25 mouse cellular contexts compared by ENCODE assay signal in genomic region chr6:125252711-125253110, GRCm38 (mm10). TPM values are rescaled to one million over a fixed set of nuclear protein-coding genes. Genes with fewer than 3 reads are reported as not detected.
DNase-seq lines count a peak whose midpoint lies in the region; ATAC-seq lines count a peak whose summit lies in the region.
"Had no signal": no experiment of that assay in that cellular context is flagged by ENCODE, and none has a peak within 500 bp of the region (broad histone marks: within the 10 kb centered on the region; RNA-seq: fewer than 3 reads in every experiment).

No protein-coding gene starts in this region.

- peaks cover 10% of the 10 kb centered on the region for H3K36me3 ChIP-seq in megakaryocyte, embryonic 14.5 days (replicated peaks; ENCODE audit: low read length)
- 0 out of 2 replicates have a peak, but pooled peaks cover 3% of the 10 kb centered on the region for H3K36me3 ChIP-seq in macrophage (ENCODE audit: inconsistent target)
- H3K36me3 ChIP-seq: embryonic facial prominence, embryonic 10.5 days; embryonic facial prominence, embryonic 12.5 days; forebrain, embryonic 15.5 days had no signal

- no peak for ATAC-seq in megakaryocyte, adult 5-6 weeks (ENCODE audit: poor library complexity, severe bottlenecking)
- ATAC-seq: forebrain, embryonic 13.5 days; forebrain, embryonic 15.5 days; forebrain, postnatal 0 days had no signal

- H3K9me3 ChIP-seq in megakaryocyte, embryonic 14.5 days: peaks cover 22% of the 10 kb centered on the region
- H3K9me3 ChIP-seq: embryonic facial prominence, embryonic 10.5 days; forebrain, embryonic 13.5 days; forebrain, embryonic 15.5 days had no signal

- H3K4me1 ChIP-seq in megakaryocyte, embryonic 14.5 days: peaks cover 36% of the 10 kb centered on the region
- H3K4me1 ChIP-seq in brown adipose tissue, adult 24 weeks (ENCODE audit: control insufficient read depth, insufficient read depth, insufficient read length, low read length): no peaks in the 10 kb centered on the region
- H3K4me1 ChIP-seq: forebrain, embryonic 15.5 days had no signal

- 88% methylated on average over 8 of the region's 8 CpGs for WGBS in macrophage (ENCODE audit: missing documents)

- DNase-seq in NIH3T3 (ENCODE audit: low read depth): peak; percentile 68
- no peak for DNase-seq in c-Kit-positive CD71-positive TER-119-positive erythroid progenitor cells, embryonic 14.5 days (ENCODE audit: low spot score)
- no peak for DNase-seq in thymus, adult 18-20 months
- DNase-seq in kidney, postnatal 25 days: no peak
- DNase-seq: adrenal gland, adult 2 months; adrenal gland, postnatal 10 days; adrenal gland, postnatal 25 days; cerebellum, adult 11-12 months; cerebellum, adult 2 months; cerebellum, adult 9-10 months; cerebellum, postnatal 10 days; cerebellum, postnatal 25 days; forebrain, postnatal 0 days had no signal

- 0 out of 2 replicates have a peak overlapping the region, but pooled peaks have one; percentile 34 for H3K27ac ChIP-seq in brown adipose tissue, adult 24 weeks (replicated peaks; ENCODE audit: low read depth, low read length)
- peak overlapping the region; percentile 93 for H3K27ac ChIP-seq in macrophage
- H3K27ac ChIP-seq: embryonic facial prominence, embryonic 10.5 days; embryonic facial prominence, embryonic 12.5 days; forebrain, embryonic 13.5 days; forebrain, embryonic 15.5 days had no signal

- no peaks in the 10 kb centered on the region for H3K27me3 ChIP-seq in megakaryocyte, embryonic 14.5 days (replicated peaks)
- H3K27me3 ChIP-seq: embryonic facial prominence, embryonic 12.5 days; forebrain, embryonic 13.5 days; forebrain, embryonic 15.5 days had no signal

- peak overlapping the region; percentile 42 for H3K4me3 ChIP-seq in megakaryocyte, embryonic 14.5 days (replicated peaks)
- H3K4me3 ChIP-seq in brown adipose tissue, adult 24 weeks (ENCODE audit: insufficient read depth, low read depth, low read length): 0 out of 2 replicates have a peak overlapping the region, but pooled peaks have one; percentile 2
- H3K4me3 ChIP-seq in macrophage (ENCODE audit: inconsistent target): peak overlapping the region; percentile 49
- H3K4me3 ChIP-seq: embryonic facial prominence, embryonic 10.5 days; embryonic facial prominence, embryonic 12.5 days; forebrain, embryonic 13.5 days; forebrain, embryonic 15.5 days had no signal

- H3K79me2 ChIP-seq in macrophage (ENCODE audit: inconsistent target): peaks cover 10% of the 10 kb centered on the region

RNA-seq across cellular contexts. Expression of gene Cd27, which starts 15.9 kb away (rescaled TPM):
- polyA plus RNA-seq in megakaryocyte, embryonic 14.5 days (2012; ENCODE audit: insufficient read depth, low replicate concordance): 1.3 TPM in 1 of 2 replicates, not detected in the other
- total RNA-seq in megakaryocyte, adult 5-6 weeks (2015): 3.2 and 5.9 TPM in 2 replicates
- 3.5 and 3.6 TPM in 2 replicates for total RNA-seq in megakaryocyte, adult 5-6 weeks (2017)
- not detected in 2 replicates for polyA plus RNA-seq in brown adipose tissue, adult 24 weeks (2012; ENCODE audit: insufficient read depth, insufficient read length, missing spikeins)
- not detected for total RNA-seq in macrophage (2018; cell fraction: chromatin; rRNA removed)
- total RNA-seq in macrophage (2018; cell fraction: cytosol; rRNA removed): not detected
- not detected for total RNA-seq in macrophage (2018; cell fraction: nucleus; rRNA removed)
- not detected in 3 replicates for polyA plus RNA-seq in macrophage (2018)
- total RNA-seq: forebrain, postnatal 0 days; MEL had no signal
- polyA plus RNA-seq: cerebellum, adult 2 months; cortical plate, adult 2 months had no signal

RNA-seq across cellular contexts. Expression of gene Tapbpl, which starts 21.1 kb away (rescaled TPM):
- polyA plus RNA-seq in megakaryocyte, embryonic 14.5 days (2012; ENCODE audit: insufficient read depth, low replicate concordance): 4.5 and 6.0 TPM in 2 replicates
- 6.6 and 8.8 TPM in 2 replicates for total RNA-seq in megakaryocyte, adult 5-6 weeks (2015)
- 19.2 and 21.2 TPM in 2 replicates for total RNA-seq in megakaryocyte, adult 5-6 weeks (2017)
- polyA plus RNA-seq in brown adipose tissue, adult 24 weeks (2012; ENCODE audit: insufficient read depth, insufficient read length, missing spikeins): 16.1 and 24.1 TPM in 2 replicates
- total RNA-seq in macrophage (2018; cell fraction: chromatin; rRNA removed): 10 to 100 TPM in 14 of 26 experiments, 1 to 10 TPM in 12; 3.1 to 21.5 (median 10.5) TPM
- total RNA-seq in macrophage (2018; cell fraction: cytosol; rRNA removed): 10 to 100 TPM; 14.4 to 67.4 (median 32.1) TPM
- 10 to 100 TPM in 25 of 26 experiments, 1 to 10 TPM in 1; 7.9 to 53.9 (median 24.3) TPM for total RNA-seq in macrophage (2018; cell fraction: nucleus; rRNA removed)
- 11.1 to 31.4 TPM (median 11.5 TPM) in 3 replicates for polyA plus RNA-seq in macrophage (2018)

RNA-seq across cellular contexts. Expression of gene Tuba3a, which starts 33.1 kb away (rescaled TPM):
- not detected in 2 replicates for polyA plus RNA-seq in megakaryocyte, embryonic 14.5 days (2012; ENCODE audit: insufficient read depth, low replicate concordance)
- total RNA-seq in megakaryocyte, adult 5-6 weeks (2015): not detected in 2 replicates
- not detected in 2 replicates for total RNA-seq in megakaryocyte, adult 5-6 weeks (2017)
- not detected in 2 replicates for polyA plus RNA-seq in brown adipose tissue, adult 24 weeks (2012; ENCODE audit: insufficient read depth, insufficient read length, missing spikeins)
- not detected for total RNA-seq in macrophage (2018; cell fraction: chromatin; rRNA removed)
- not detected for total RNA-seq in macrophage (2018; cell fraction: cytosol; rRNA removed)
- not detected for total RNA-seq in macrophage (2018; cell fraction: nucleus; rRNA removed)
- polyA plus RNA-seq in macrophage (2018): not detected in 3 replicates
- total RNA-seq: adrenal gland, adult 2 months; adrenal gland, postnatal 10 days; adrenal gland, postnatal 25 days; adrenal gland, postnatal 4 days; forebrain, postnatal 0 days; MEL had no signal
- polyA plus RNA-seq: adrenal gland, adult 2 months; cerebellum, adult 2 months; cortical plate, adult 2 months; forebrain, embryonic 11.5 days; forebrain, embryonic 13.5 days; forebrain, embryonic 15.5 days; forebrain, postnatal 0 days had no signal

RNA-seq across cellular contexts. Expression of gene Vamp1, which starts 37.4 kb away (rescaled TPM):
- 1.4 and 1.9 TPM in 2 replicates for polyA plus RNA-seq in megakaryocyte, embryonic 14.5 days (2012; ENCODE audit: insufficient read depth, low replicate concordance)
- total RNA-seq in megakaryocyte, adult 5-6 weeks (2015): 12.6 and 13.9 TPM in 2 replicates
- 7.9 and 8.9 TPM in 2 replicates for total RNA-seq in megakaryocyte, adult 5-6 weeks (2017)
- polyA plus RNA-seq in brown adipose tissue, adult 24 weeks (2012; ENCODE audit: insufficient read depth, insufficient read length, missing spikeins): 5.4 and 7.7 TPM in 2 replicates
- total RNA-seq in macrophage (2018; cell fraction: chromatin; rRNA removed): 10 to 100 TPM in 25 of 26 experiments, 1 to 10 TPM in 1; 8.7 to 78.4 (median 34.0) TPM
- total RNA-seq in macrophage (2018; cell fraction: cytosol; rRNA removed): 1 to 10 TPM; 2.9 to 8.4 (median 5.3) TPM
- 10 to 100 TPM in 24 of 26 experiments, 1 to 10 TPM in 2; 8.6 to 60.6 (median 23.2) TPM for total RNA-seq in macrophage (2018; cell fraction: nucleus; rRNA removed)
- polyA plus RNA-seq in macrophage (2018): 4.9 to 8.4 TPM (median 6.3 TPM) in 3 replicates
